19 mouse cellular contexts compared by ENCODE assay signal in the genomic region with DNA sequence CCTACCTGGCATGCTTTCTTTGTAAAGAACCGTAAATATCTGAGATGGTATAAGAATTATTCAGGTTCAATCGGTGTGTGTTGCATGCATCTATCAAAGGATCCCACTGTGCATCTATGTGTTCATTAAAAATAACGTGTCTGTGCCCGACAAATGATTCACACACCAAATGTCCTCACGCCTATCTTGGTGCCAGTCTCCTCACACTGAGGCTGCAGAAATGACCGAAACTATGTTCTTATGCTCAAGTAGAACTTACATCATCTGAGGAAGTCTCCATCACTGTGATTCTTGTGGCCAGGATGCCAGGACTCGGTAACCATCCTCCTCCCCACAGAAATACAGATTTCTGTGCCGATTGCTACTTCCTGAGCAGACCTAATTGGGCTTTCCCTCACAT.
A peak's percentile ranks its signal among the peaks of the same experiment; 100 is the strongest.
DNase-seq lines count a peak whose midpoint lies in the region; ATAC-seq and TF ChIP-seq lines count a peak whose summit lies in the region.
"Had no signal": no experiment of that assay in that cellular context is flagged by ENCODE, and none has a peak within 500 bp of the region (broad histone marks: within the 10 kb centered on the region; RNA-seq: fewer than 3 reads in every experiment).

No protein-coding gene starts in this region.

- peak; percentile 53 for ATAC-seq in frontal cortex, adult (ENCODE audit: low TSS enrichment)
- no peak for ATAC-seq in limb, embryonic 15.5 days (ENCODE audit: insufficient number of reproducible peaks, low FRiP score, low TSS enrichment, low read depth)
- peak; percentile 25; the same call in 1 of the 2 replicates for ATAC-seq in lung, postnatal 0 days
- ATAC-seq in stomach, embryonic 15.5 days (ENCODE audit: insufficient read depth, low FRiP score, low read depth), result no peak
- ATAC-seq: CD4-positive, CD25-positive, alpha-beta regulatory T cell, adult 4 months; forebrain, embryonic 16.5 days had no signal

- peaks cover 18% of the 10 kb centered on the region for H3K4me1 ChIP-seq in limb, embryonic 15.5 days
- H3K4me1 ChIP-seq in limb, embryonic 10.5 days, result no peaks in the 10 kb centered on the region; the same call in 1 of the 2 replicates
- peaks cover 11% of the 10 kb centered on the region for H3K4me1 ChIP-seq in lung, postnatal 0 days (ENCODE audit: insufficient read depth, low read depth, low read length)
- H3K4me1 ChIP-seq in stomach, embryonic 15.5 days, result peaks cover 2% of the 10 kb centered on the region; the same call in 1 of the 2 replicates

- H3K9me3 ChIP-seq in limb, embryonic 15.5 days, result no peaks in the 10 kb centered on the region
- no peaks in the 10 kb centered on the region for H3K9me3 ChIP-seq in limb, embryonic 10.5 days (replicated peaks)
- no peaks in the 10 kb centered on the region for H3K9me3 ChIP-seq in lung, postnatal 0 days (ENCODE audit: low read length)
- H3K9me3 ChIP-seq in stomach, embryonic 15.5 days, result no peaks in the 10 kb centered on the region
- H3K9me3 ChIP-seq: embryonic facial prominence, embryonic 13.5 days; forebrain, embryonic 12.5 days; heart, embryonic 10.5 days; heart, embryonic 15.5 days; hindbrain, embryonic 13.5 days had no signal

- H3K4me2 ChIP-seq in limb, embryonic 15.5 days, result no peak overlapping the region
- H3K4me2 ChIP-seq in lung, postnatal 0 days (replicated peaks; ENCODE audit: low read depth, low read length), result no peak overlapping the region
- H3K4me2 ChIP-seq in stomach, embryonic 15.5 days, result no peak overlapping the region
- H3K4me2 ChIP-seq: embryonic facial prominence, embryonic 13.5 days; forebrain, embryonic 12.5 days; heart, embryonic 15.5 days; hindbrain, embryonic 13.5 days had no signal

- H3K27me3 ChIP-seq in limb, embryonic 15.5 days, result no peaks in the 10 kb centered on the region
- no peaks in the 10 kb centered on the region for H3K27me3 ChIP-seq in limb, embryonic 10.5 days (ENCODE audit: low read depth, poor library complexity, severe bottlenecking)
- H3K27me3 ChIP-seq in lung, postnatal 0 days (replicated peaks; ENCODE audit: insufficient read depth, low read length), result no peaks in the 10 kb centered on the region
- H3K27me3 ChIP-seq in stomach, embryonic 15.5 days (replicated peaks), result no peaks in the 10 kb centered on the region
- H3K27me3 ChIP-seq: embryonic facial prominence, embryonic 13.5 days; forebrain, embryonic 12.5 days had no signal

- TF ChIP-seq CTCF in lung, postnatal 0 days (IDR thresholded peaks at IDR 0.05), result no peak

- peak overlapping the region; percentile 40; the same call in 1 of the 2 replicates for H3K27ac ChIP-seq in limb, embryonic 15.5 days
- no peak overlapping the region for H3K27ac ChIP-seq in limb, embryonic 10.5 days
- H3K27ac ChIP-seq in lung, postnatal 0 days (ENCODE audit: low read length), result peak overlapping the region; percentile 82
- 0 out of 2 replicates have a peak overlapping the region, but pooled peaks have one; percentile 50 for H3K27ac ChIP-seq in stomach, embryonic 15.5 days
- H3K27ac ChIP-seq: embryonic facial prominence, embryonic 13.5 days; forebrain, embryonic 12.5 days; gastrocnemius, adult 2 months; heart, embryonic 10.5 days; heart, embryonic 15.5 days; hindbrain, embryonic 13.5 days had no signal

- WGBS in limb, embryonic 15.5 days, result 76% methylated on average over 8 of the region's 8 CpGs
- 92% methylated on average over 8 of the region's 8 CpGs for WGBS in limb, embryonic 10.5 days
- 62% methylated on average over 8 of the region's 8 CpGs for WGBS in lung, postnatal 0 days
- 84% methylated on average over 8 of the region's 8 CpGs for WGBS in stomach, embryonic 15.5 days

- no peaks in the 10 kb centered on the region for H3K36me3 ChIP-seq in limb, embryonic 15.5 days
- no peaks in the 10 kb centered on the region for H3K36me3 ChIP-seq in limb, embryonic 10.5 days
- H3K36me3 ChIP-seq in lung, postnatal 0 days (ENCODE audit: insufficient read depth, low read length), result no peaks in the 10 kb centered on the region
- H3K36me3 ChIP-seq in stomach, embryonic 15.5 days, result no peaks in the 10 kb centered on the region
- H3K36me3 ChIP-seq: embryonic facial prominence, embryonic 13.5 days; forebrain, embryonic 12.5 days; G1E; heart, embryonic 10.5 days; heart, embryonic 15.5 days; hindbrain, embryonic 13.5 days had no signal

- H3K9ac ChIP-seq in limb, embryonic 15.5 days, result no peak overlapping the region
- H3K9ac ChIP-seq in lung, postnatal 0 days (replicated peaks; ENCODE audit: low read depth), result no peak overlapping the region
- H3K9ac ChIP-seq in stomach, embryonic 15.5 days, result no peak overlapping the region
- H3K9ac ChIP-seq: embryonic facial prominence, embryonic 13.5 days; forebrain, embryonic 12.5 days; heart, embryonic 15.5 days; hindbrain, embryonic 13.5 days had no signal

- no peak overlapping the region for H3K4me3 ChIP-seq in limb, embryonic 15.5 days
- no peak overlapping the region for H3K4me3 ChIP-seq in limb, embryonic 10.5 days
- H3K4me3 ChIP-seq in lung, postnatal 0 days (ENCODE audit: low read depth, low read length), result no peak overlapping the region
- H3K4me3 ChIP-seq in stomach, embryonic 15.5 days (replicated peaks), result no peak overlapping the region
- H3K4me3 ChIP-seq: embryonic facial prominence, embryonic 13.5 days; forebrain, embryonic 12.5 days; gastrocnemius, adult 2 months; heart, embryonic 10.5 days; heart, embryonic 15.5 days; hindbrain, embryonic 13.5 days had no signal

- TF ChIP-seq EP300 in lung, postnatal 0 days (IDR thresholded peaks at IDR 0.05), result no peak

- DNase-seq in frontal cortex, postnatal 14 days (ENCODE audit: low spot score in 2 of 2), result no peak
- no peak for DNase-seq in limb, embryonic 10.5 days (ENCODE audit: low spot score)
- DNase-seq in lung, postnatal 0 days (ENCODE audit: low spot score), result peak; percentile 31
- DNase-seq in lung, postnatal 14 days, result no peak
- no peak for DNase-seq in c-Kit-positive CD71-positive TER-119-positive erythroid progenitor cells, embryonic 14.5 days (ENCODE audit: low spot score)
- DNase-seq: B cell, adult 2 months; gastrocnemius, adult 2 months; gastrocnemius, postnatal 25 days had no signal

Comparison
In these comparisons a context has a peak if more than half of its experiments do, and no peak if none do; other contexts are left out.
1. ATAC-seq: peak in frontal cortex, adult (single experiment) and lung, postnatal 0 days (single experiment); none in limb, embryonic 15.5 days (single experiment) and stomach, embryonic 15.5 days (single experiment).